Mouse (Mus musculus): Measurements from ENCODE around the gene Pnpt1. TPM values are rescaled to one million over a fixed set of nuclear protein-coding genes. Genes with fewer than 3 reads are reported as not detected.
A peak's percentile ranks its signal among the peaks of the same experiment; 100 is the strongest.

The Pnpt1 gene
- polyA plus RNA-seq, 1 experiment from 2014 or later: 33.7 TPM

GRCm38 (mm10) chr11:29172563-29173124 lies 42.1 kb downstream of the Pnpt1 start, which contains the start of gene Ppp4r3b:
TSS of gene Ppp4r3b (plus strand) at chr11:29172890.
- peaks cover 21% of the 10 kb centered on the region for H3K4me1 ChIP-seq (ENCODE audit: control insufficient read depth, insufficient read depth, low read length)
- no peaks in the 10 kb centered on the region for H3K36me3 ChIP-seq (ENCODE audit: control insufficient read depth, insufficient read depth, low read length)
- under 1% methylated on average over 50 of the region's 50 CpGs for WGBS

GRCm38 (mm10) chr11:29173125-29173631 lies 42.6 kb downstream of the Pnpt1 start:
- Histone ChIP-seq H3K27ac (replicated peaks; ENCODE audit: low read depth, low read length) (peak overlapping the region; percentile 96), H3K27me3 (ENCODE audit: control insufficient read depth, insufficient read depth, low read length) (no peaks in the 10 kb centered on the region), H3K9me3 (ENCODE audit: control insufficient read depth, low read length) (no peaks in the 10 kb centered on the region), H3K9ac (replicated peaks; ENCODE audit: low read length) (peak overlapping the region; percentile 92), H3K36me3 (ENCODE audit: control insufficient read depth, insufficient read depth, low read length) (no peaks in the 10 kb centered on the region), H3K4me1 (ENCODE audit: control insufficient read depth, insufficient read depth, low read length) (peaks cover 21% of the 10 kb centered on the region), H3K4me2 (ENCODE audit: low read length) (peak overlapping the region; percentile 90), H3K4me3 (replicated peaks; ENCODE audit: low read depth, low read length) (peak overlapping the region; percentile 94)
- WGBS: under 1% methylated on average over 38 of the region's 38 CpGs
- ATAC-seq (ENCODE audit: low FRiP score, low TSS enrichment): peak; percentile 77
- DNase-seq: peak; percentile 82

More at GRCm38 (mm10) chr11:29172563-29173124, 42.1 kb downstream of the Pnpt1 start, which contains the start of gene Ppp4r3b:
- peak within 1 kb of the TSS; percentile 92 for H3K9ac ChIP-seq (replicated peaks; ENCODE audit: low read length)
- no peaks in the 10 kb centered on the region for H3K9me3 ChIP-seq (ENCODE audit: control insufficient read depth, low read length)
- DNase-seq: peak; percentile 98
- peak within 1 kb of the TSS; percentile 94 for H3K4me3 ChIP-seq (replicated peaks; ENCODE audit: low read depth, low read length)
- peak within 1 kb of the TSS; percentile 90 for H3K4me2 ChIP-seq (ENCODE audit: low read length)
- no peaks in the 10 kb centered on the region for H3K27me3 ChIP-seq (ENCODE audit: control insufficient read depth, insufficient read depth, low read length)
- ATAC-seq (ENCODE audit: low FRiP score, low TSS enrichment): peak; percentile 98
- peak within 1 kb of the TSS; percentile 96 for H3K27ac ChIP-seq (replicated peaks; ENCODE audit: low read depth, low read length)

- no peaks in the 10 kb centered on the region for H3K9me3 ChIP-seq (ENCODE audit: control insufficient read depth, low read length)
- no peak for ATAC-seq (ENCODE audit: low FRiP score, low TSS enrichment)
- H3K27ac ChIP-seq (replicated peaks; ENCODE audit: low read depth, low read length): peak overlapping the region; percentile 96
- peaks cover 2% of the 10 kb centered on the region; the same call in 1 of the 2 replicates for H3K36me3 ChIP-seq (ENCODE audit: control insufficient read depth, insufficient read depth, low read length)
- WGBS: 5% methylated on average over 13 of the region's 13 CpGs
- H3K4me2 ChIP-seq (ENCODE audit: low read length): peak overlapping the region; percentile 90
- no peaks in the 10 kb centered on the region for H3K27me3 ChIP-seq (ENCODE audit: control insufficient read depth, insufficient read depth, low read length)
- DNase-seq: no peak
- peak overlapping the region; percentile 94 for H3K4me3 ChIP-seq (replicated peaks; ENCODE audit: low read depth, low read length)
- peak overlapping the region; percentile 92 for H3K9ac ChIP-seq (replicated peaks; ENCODE audit: low read length)
- peaks cover 21% of the 10 kb centered on the region for H3K4me1 ChIP-seq (ENCODE audit: control insufficient read depth, insufficient read depth, low read length)
Observed at GRCm38 (mm10) chr11:29173706-29174436, 43.3 kb downstream of the Pnpt1 start.

GRCm38 (mm10) chr11:29179319-29179718 lies 48.8 kb downstream of the Pnpt1 start:
- ATAC-seq (ENCODE audit: low FRiP score, low TSS enrichment): no peak
- 93% methylated on average over 1 of the region's 1 CpGs for WGBS

GRCm38 (mm10) chr11:29180657-29181056 lies 50.1 kb downstream of the Pnpt1 start:
- H3K4me3 ChIP-seq (replicated peaks; ENCODE audit: low read depth, low read length): no peak overlapping the region
- H3K36me3 ChIP-seq (ENCODE audit: control insufficient read depth, insufficient read depth, low read length): peaks cover 33% of the 10 kb centered on the region
- H3K4me2 ChIP-seq (ENCODE audit: low read length): no peak overlapping the region
- no peaks in the 10 kb centered on the region for H3K4me1 ChIP-seq (ENCODE audit: control insufficient read depth, insufficient read depth, low read length)
- no peaks in the 10 kb centered on the region for H3K27me3 ChIP-seq (ENCODE audit: control insufficient read depth, insufficient read depth, low read length)
- no peaks in the 10 kb centered on the region for H3K9me3 ChIP-seq (ENCODE audit: control insufficient read depth, low read length)
- no peak overlapping the region for H3K27ac ChIP-seq (replicated peaks; ENCODE audit: low read depth, low read length)
- DNase-seq (peak; percentile 55), ATAC-seq (ENCODE audit: low FRiP score, low TSS enrichment) (no peak)
- H3K9ac ChIP-seq (replicated peaks; ENCODE audit: low read length): no peak overlapping the region
- WGBS: 84% methylated on average over 3 of the region's 3 CpGs

More at GRCm38 (mm10) chr11:29179319-29179718, 48.8 kb downstream of the Pnpt1 start:
- H3K4me1 ChIP-seq (ENCODE audit: control insufficient read depth, insufficient read depth, low read length): peaks cover 3% of the 10 kb centered on the region
- H3K27ac ChIP-seq (replicated peaks; ENCODE audit: low read depth, low read length): no peak overlapping the region
- H3K9me3 ChIP-seq (ENCODE audit: control insufficient read depth, low read length): no peaks in the 10 kb centered on the region
- no peak overlapping the region for H3K4me3 ChIP-seq (replicated peaks; ENCODE audit: low read depth, low read length)
- H3K36me3 ChIP-seq (ENCODE audit: control insufficient read depth, insufficient read depth, low read length): peaks cover 25% of the 10 kb centered on the region
- H3K9ac ChIP-seq (replicated peaks; ENCODE audit: low read length): no peak overlapping the region
- no peak for DNase-seq
- H3K27me3 ChIP-seq (ENCODE audit: control insufficient read depth, insufficient read depth, low read length): no peaks in the 10 kb centered on the region
- H3K4me2 ChIP-seq (ENCODE audit: low read length): no peak overlapping the region

- H3K4me3 ChIP-seq (replicated peaks; ENCODE audit: low read depth, low read length): no peak overlapping the region
- 95% methylated on average over 5 of the region's 5 CpGs for WGBS
Observed at GRCm38 (mm10) chr11:29181751-29182150, 51.2 kb downstream of the Pnpt1 start.

GRCm38 (mm10) chr11:29188981-29189380 lies 58.4 kb downstream of the Pnpt1 start:
- DNase-seq (no peak), ATAC-seq (ENCODE audit: low FRiP score, low TSS enrichment) (no peak)
- Histone ChIP-seq H3K27ac (replicated peaks; ENCODE audit: low read depth, low read length) (no peak overlapping the region), H3K4me2 (ENCODE audit: low read length) (no peak overlapping the region), H3K36me3 (ENCODE audit: control insufficient read depth, insufficient read depth, low read length) (peaks cover 47% of the 10 kb centered on the region), H3K9me3 (ENCODE audit: control insufficient read depth, low read length) (no peaks in the 10 kb centered on the region), H3K9ac (replicated peaks; ENCODE audit: low read length) (no peak overlapping the region), H3K27me3 (ENCODE audit: control insufficient read depth, insufficient read depth, low read length) (no peaks in the 10 kb centered on the region), H3K4me3 (replicated peaks; ENCODE audit: low read depth, low read length) (no peak overlapping the region), H3K4me1 (ENCODE audit: control insufficient read depth, insufficient read depth, low read length) (no peaks in the 10 kb centered on the region)
- 95% methylated on average over 2 of the region's 2 CpGs for WGBS

More at GRCm38 (mm10) chr11:29181751-29182150, 51.2 kb downstream of the Pnpt1 start:
- DNase-seq: no peak
- ATAC-seq (ENCODE audit: low FRiP score, low TSS enrichment): no peak
- no peak overlapping the region for H3K9ac ChIP-seq (replicated peaks; ENCODE audit: low read length)
- H3K4me2 ChIP-seq (ENCODE audit: low read length): no peak overlapping the region
- no peak overlapping the region for H3K27ac ChIP-seq (replicated peaks; ENCODE audit: low read depth, low read length)
- no peaks in the 10 kb centered on the region for H3K27me3 ChIP-seq (ENCODE audit: control insufficient read depth, insufficient read depth, low read length)
- no peaks in the 10 kb centered on the region for H3K9me3 ChIP-seq (ENCODE audit: control insufficient read depth, low read length)
- peaks cover 43% of the 10 kb centered on the region for H3K36me3 ChIP-seq (ENCODE audit: control insufficient read depth, insufficient read depth, low read length)
- H3K4me1 ChIP-seq (ENCODE audit: control insufficient read depth, insufficient read depth, low read length): no peaks in the 10 kb centered on the region

- DNase-seq (peak; percentile 31), ATAC-seq (ENCODE audit: low FRiP score, low TSS enrichment) (no peak)
- Histone ChIP-seq H3K27me3 (ENCODE audit: control insufficient read depth, insufficient read depth, low read length) (no peaks in the 10 kb centered on the region), H3K4me1 (ENCODE audit: control insufficient read depth, insufficient read depth, low read length) (no peaks in the 10 kb centered on the region), H3K27ac (replicated peaks; ENCODE audit: low read depth, low read length) (no peak overlapping the region), H3K9ac (replicated peaks; ENCODE audit: low read length) (no peak overlapping the region), H3K9me3 (ENCODE audit: control insufficient read depth, low read length) (no peaks in the 10 kb centered on the region), H3K4me3 (replicated peaks; ENCODE audit: low read depth, low read length) (no peak overlapping the region), H3K36me3 (ENCODE audit: control insufficient read depth, insufficient read depth, low read length) (peaks cover 53% of the 10 kb centered on the region), H3K4me2 (ENCODE audit: low read length) (no peak overlapping the region)
- 94% methylated on average over 5 of the region's 5 CpGs for WGBS
Observed at GRCm38 (mm10) chr11:29203653-29204052, 73.1 kb downstream of the Pnpt1 start.

Measured in midbrain, embryonic 14.5 days (tissue).